ENCODE assay signal across 28 mouse cellular contexts in the genomic region with DNA sequence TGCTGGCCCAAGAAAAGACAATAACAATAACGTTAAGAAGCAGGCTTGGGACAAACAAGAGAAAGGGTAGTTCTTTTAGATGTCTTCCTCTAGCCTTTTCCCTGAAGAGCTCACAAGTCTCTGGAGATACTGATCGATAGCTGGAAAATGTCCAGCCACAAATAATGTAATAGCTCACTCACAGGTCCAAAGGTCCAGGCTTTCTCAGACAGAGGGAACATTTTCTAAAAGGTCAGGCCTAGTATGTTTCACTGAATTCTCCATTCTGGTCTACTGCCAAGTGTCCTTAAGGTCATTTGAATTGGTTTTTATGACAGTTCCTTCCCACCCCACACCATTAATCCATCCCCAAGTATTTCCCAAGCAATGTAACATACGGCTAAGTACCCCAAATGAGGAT. TPM values are rescaled to one million over a fixed set of nuclear protein-coding genes. Genes with fewer than 3 reads are reported as not detected.
A peak's percentile ranks its signal among the peaks of the same experiment; 100 is the strongest.
DNase-seq lines count a peak whose midpoint lies in the region; ATAC-seq and TF ChIP-seq lines count a peak whose summit lies in the region.
"Had no signal": no experiment of that assay in that cellular context is flagged by ENCODE, and none has a peak within 500 bp of the region (broad histone marks: within the 10 kb centered on the region; RNA-seq: fewer than 3 reads in every experiment).

No protein-coding gene starts in this region.

- no peaks in the 10 kb centered on the region for H3K27me3 ChIP-seq in kidney, postnatal 0 days (ENCODE audit: insufficient read depth, low read length)
- H3K27me3 ChIP-seq in liver, embryonic 16.5 days (ENCODE audit: control insufficient read depth, insufficient read depth, low read depth, low read length) = no peaks in the 10 kb centered on the region
- no peaks in the 10 kb centered on the region for H3K27me3 ChIP-seq in liver, embryonic 12.5 days (replicated peaks)
- no peaks in the 10 kb centered on the region for H3K27me3 ChIP-seq in liver, postnatal 0 days (ENCODE audit: insufficient read depth, low read length)
- no peaks in the 10 kb centered on the region for H3K27me3 ChIP-seq in heart, adult 2 months (ENCODE audit: control insufficient read depth, insufficient read depth, low read length)
- H3K27me3 ChIP-seq: forebrain, embryonic 15.5 days; heart, embryonic 15.5 days; midbrain, embryonic 15.5 days; neural tube, embryonic 15.5 days had no signal

- TF ChIP-seq CTCF in gastrocnemius, adult 2 months (IDR thresholded peaks at IDR 0.05) = no peak
- TF ChIP-seq CTCF in kidney, postnatal 0 days (IDR thresholded peaks at IDR 0.05; ENCODE audit: low read depth) = no peak
- no peak for TF ChIP-seq CTCF in liver, postnatal 0 days (IDR thresholded peaks at IDR 0.05; ENCODE audit: low read depth)
- TF ChIP-seq CTCF in heart, adult 2 months (IDR thresholded peaks at IDR 0.05) = no peak

- H3K9me3 ChIP-seq in kidney, postnatal 0 days (replicated peaks; ENCODE audit: low read length) = no peaks in the 10 kb centered on the region
- no peaks in the 10 kb centered on the region for H3K9me3 ChIP-seq in liver, embryonic 16.5 days (replicated peaks; ENCODE audit: control insufficient read depth, low read length)
- H3K9me3 ChIP-seq in liver, embryonic 12.5 days (replicated peaks) = no peaks in the 10 kb centered on the region
- H3K9me3 ChIP-seq in liver, postnatal 0 days (ENCODE audit: low read length) = no peaks in the 10 kb centered on the region
- H3K9me3 ChIP-seq: embryonic facial prominence, embryonic 13.5 days; forebrain, embryonic 10.5 days; forebrain, embryonic 15.5 days; G1E; heart, embryonic 10.5 days; heart, embryonic 15.5 days; limb, embryonic 12.5 days; midbrain, embryonic 10.5 days; midbrain, embryonic 15.5 days; neural tube, embryonic 15.5 days had no signal

- H3K4me1 ChIP-seq in kidney, postnatal 0 days (replicated peaks; ENCODE audit: insufficient read depth, low read length) = no peaks in the 10 kb centered on the region
- peaks cover 9% of the 10 kb centered on the region for H3K4me1 ChIP-seq in liver, embryonic 16.5 days (ENCODE audit: control insufficient read depth, low read depth, low read length)
- H3K4me1 ChIP-seq in liver, embryonic 12.5 days = peaks cover 13% of the 10 kb centered on the region; the same call in 1 of the 2 replicates
- peaks cover 24% of the 10 kb centered on the region for H3K4me1 ChIP-seq in liver, postnatal 0 days (ENCODE audit: insufficient read depth)
- peaks cover 17% of the 10 kb centered on the region for H3K4me1 ChIP-seq in heart, adult 2 months (ENCODE audit: control insufficient read depth, insufficient read depth, low read length)
- H3K4me1 ChIP-seq: embryonic facial prominence, embryonic 13.5 days; forebrain, embryonic 10.5 days; forebrain, embryonic 15.5 days; heart, embryonic 10.5 days; limb, embryonic 12.5 days; midbrain, embryonic 10.5 days; midbrain, embryonic 15.5 days; neural tube, embryonic 15.5 days had no signal

- ATAC-seq in kidney, postnatal 0 days (replicated peaks; ENCODE audit: low FRiP score, low read depth) = peak; percentile 25; the same call in 1 of the 2 replicates
- ATAC-seq in liver, embryonic 16.5 days (ENCODE audit: low read depth) = peak; percentile 72
- no peak for ATAC-seq in liver, embryonic 12.5 days
- ATAC-seq in liver, postnatal 0 days = peak; percentile 87
- ATAC-seq: forebrain, embryonic 15.5 days; hindbrain, embryonic 16.5 days; midbrain, embryonic 15.5 days had no signal

- peak overlapping the region; percentile 48 for H3K27ac ChIP-seq in gastrocnemius, adult 2 months
- no peak overlapping the region for H3K27ac ChIP-seq in kidney, postnatal 0 days
- peak overlapping the region; percentile 17; the same call in 1 of the 2 replicates for H3K27ac ChIP-seq in liver, embryonic 16.5 days (ENCODE audit: low read length)
- H3K27ac ChIP-seq in liver, embryonic 12.5 days = no peak overlapping the region
- H3K27ac ChIP-seq in liver, postnatal 0 days (ENCODE audit: low read depth) = peak overlapping the region; percentile 76
- H3K27ac ChIP-seq in heart, adult 2 months = no peak overlapping the region
- H3K27ac ChIP-seq: embryonic facial prominence, embryonic 13.5 days; forebrain, embryonic 10.5 days; forebrain, embryonic 15.5 days; heart, embryonic 10.5 days; heart, embryonic 15.5 days; left cerebral cortex, adult 2 months; limb, embryonic 12.5 days; liver, embryonic 14.5 days; midbrain, embryonic 10.5 days; midbrain, embryonic 15.5 days; neural tube, embryonic 15.5 days had no signal

- H3K4me3 ChIP-seq in gastrocnemius, adult 2 months = no peak overlapping the region
- H3K4me3 ChIP-seq in kidney, postnatal 0 days (replicated peaks; ENCODE audit: low read depth, low read length) = no peak overlapping the region
- H3K4me3 ChIP-seq in liver, embryonic 16.5 days (ENCODE audit: low read depth, low read length) = no peak overlapping the region
- H3K4me3 ChIP-seq in liver, embryonic 12.5 days = no peak overlapping the region
- no peak overlapping the region for H3K4me3 ChIP-seq in liver, postnatal 0 days (ENCODE audit: low read depth, low read length)
- H3K4me3 ChIP-seq in heart, adult 2 months = no peak overlapping the region
- H3K4me3 ChIP-seq: embryonic facial prominence, embryonic 13.5 days; forebrain, embryonic 10.5 days; forebrain, embryonic 15.5 days; heart, embryonic 10.5 days; heart, embryonic 15.5 days; left cerebral cortex, adult 2 months; limb, embryonic 12.5 days; midbrain, embryonic 10.5 days; midbrain, embryonic 15.5 days; neural tube, embryonic 15.5 days had no signal

- TF ChIP-seq POLR2A in heart, adult 2 months (IDR thresholded peaks at IDR 0.05; ENCODE audit: insufficient read depth, low read depth, low read length) = no peak

- H3K9ac ChIP-seq in kidney, postnatal 0 days (ENCODE audit: low read depth, low read length) = no peak overlapping the region
- no peak overlapping the region for H3K9ac ChIP-seq in liver, embryonic 16.5 days (ENCODE audit: low read depth, low read length)
- H3K9ac ChIP-seq in liver, embryonic 12.5 days = no peak overlapping the region
- H3K9ac ChIP-seq in liver, postnatal 0 days (replicated peaks) = no peak overlapping the region
- H3K9ac ChIP-seq in heart, adult 2 months (ENCODE audit: low read depth, low read length) = no peak overlapping the region
- H3K9ac ChIP-seq: embryonic facial prominence, embryonic 13.5 days; forebrain, embryonic 15.5 days; heart, embryonic 15.5 days; limb, embryonic 12.5 days; liver, embryonic 14.5 days; midbrain, embryonic 15.5 days; neural tube, embryonic 15.5 days had no signal

- H3K36me3 ChIP-seq in kidney, postnatal 0 days (ENCODE audit: insufficient read depth, low read length) = no peaks in the 10 kb centered on the region
- H3K36me3 ChIP-seq in liver, embryonic 16.5 days (ENCODE audit: control insufficient read depth, insufficient read depth) = no peaks in the 10 kb centered on the region
- H3K36me3 ChIP-seq in liver, embryonic 12.5 days = no peaks in the 10 kb centered on the region
- H3K36me3 ChIP-seq in liver, postnatal 0 days (replicated peaks; ENCODE audit: insufficient read depth, low read length) = peaks cover under 1% of the 10 kb centered on the region; the same call in 1 of the 2 replicates
- H3K36me3 ChIP-seq in heart, adult 2 months (ENCODE audit: control insufficient read depth, insufficient read depth, low read length) = peaks cover 15% of the 10 kb centered on the region
- H3K36me3 ChIP-seq: embryonic facial prominence, embryonic 13.5 days; forebrain, embryonic 10.5 days; forebrain, embryonic 15.5 days; G1E; heart, embryonic 10.5 days; heart, embryonic 15.5 days; limb, embryonic 12.5 days; midbrain, embryonic 10.5 days; midbrain, embryonic 15.5 days; neural tube, embryonic 15.5 days had no signal

- no peak for DNase-seq in gastrocnemius, adult 2 months
- DNase-seq in gastrocnemius, postnatal 36 days = no peak
- DNase-seq in kidney, postnatal 0 days (ENCODE audit: low spot score) = no peak
- no peak for DNase-seq in kidney, postnatal 25 days
- peak; percentile 29 for DNase-seq in liver, postnatal 0 days
- DNase-seq in heart, adult 2 months = no peak
- DNase-seq: adrenal gland, postnatal 14 days; cerebellum, adult 18-20 months; cerebellum, postnatal 10 days; lung, postnatal 14 days; right cerebral cortex, postnatal 25 days; spleen, adult 18-20 months; thymus, postnatal 14 days had no signal

- WGBS in kidney, postnatal 0 days = 48% methylated on average over 3 of the region's 3 CpGs
- WGBS in liver, embryonic 16.5 days (ENCODE audit: insufficient replicate concordance) = 52% methylated on average over 3 of the region's 3 CpGs
- WGBS in liver, embryonic 12.5 days (ENCODE audit: insufficient replicate concordance) = 64% methylated on average over 3 of the region's 3 CpGs
- 46% methylated on average over 3 of the region's 3 CpGs for WGBS in liver, postnatal 0 days (ENCODE audit: insufficient replicate concordance)
- WGBS in heart, adult 2 months = 60% methylated on average over 3 of the region's 3 CpGs

- no peak overlapping the region for H3K4me2 ChIP-seq in kidney, postnatal 0 days (ENCODE audit: low read length)
- no peak overlapping the region for H3K4me2 ChIP-seq in liver, embryonic 16.5 days (ENCODE audit: low read depth, low read length)
- no peak overlapping the region for H3K4me2 ChIP-seq in liver, embryonic 12.5 days
- no peak overlapping the region for H3K4me2 ChIP-seq in liver, postnatal 0 days (ENCODE audit: low read depth, low read length)
- H3K4me2 ChIP-seq: embryonic facial prominence, embryonic 13.5 days; forebrain, embryonic 15.5 days; heart, embryonic 15.5 days; limb, embryonic 12.5 days; midbrain, embryonic 15.5 days; neural tube, embryonic 15.5 days had no signal

- intact Hi-C loops in gastrocnemius, adult 2 months (cut with DNase I) = no loop called here
- intact Hi-C loops in gastrocnemius, postnatal 36 days (cut with DNase I) = no loop called here
- intact Hi-C loops in heart, adult 2 months (cut with DNase I) = no loop called here

- TF ChIP-seq EP300 in liver, postnatal 0 days (IDR thresholded peaks at IDR 0.05; ENCODE audit: low read depth) = peak; percentile 63
- no peak for TF ChIP-seq EP300 in heart, adult 2 months (IDR thresholded peaks at IDR 0.05; ENCODE audit: insufficient read depth, low read depth, low read length)

- peaks cover 6% of the 10 kb centered on the region; the same call in 1 of the 2 replicates for H3K79me2 ChIP-seq in heart, adult 2 months (replicated peaks; ENCODE audit: control insufficient read depth, insufficient read depth, low read length)

RNA-seq across cellular contexts. Expression of a gene that starts 7.9 kb away (rescaled TPM):
- total RNA-seq in gastrocnemius, adult 2 months (2021) = 10 to 100 TPM; 29.8 to 38.6 TPM
- 10 to 100 TPM; 16.5 to 27.2 TPM for total RNA-seq in gastrocnemius, postnatal 36 days (2021)
- 4.1 and 4.3 TPM in 2 replicates for polyA plus RNA-seq in kidney, postnatal 0 days (2015; fragmentation: Nextera tagmentation; extraction: Ambion mirVana)
- 7.3 and 8.8 TPM in 2 replicates for polyA plus RNA-seq in liver, embryonic 16.5 days (2015; fragmentation: Nextera tagmentation; extraction: Ambion mirVana)
- polyA plus RNA-seq in liver, embryonic 12.5 days (2016; fragmentation: Nextera tagmentation; extraction: Ambion mirVana) = 1.7 and 2.1 TPM in 2 replicates
- polyA plus RNA-seq in liver, postnatal 0 days (2015; fragmentation: Nextera tagmentation; extraction: Ambion mirVana) = 23.8 and 31.1 TPM in 2 replicates
- 10 to 100 TPM; 24.4 to 31.2 TPM for total RNA-seq in heart, adult 2 months (2021)
- 35.3 and 51.4 TPM in 2 replicates for polyA plus RNA-seq in heart, adult 2 months (2012; rRNA removed)
- polyA plus RNA-seq: G1E had no signal

Comparison
In these comparisons a context has a peak if more than half of its experiments do, and no peak if none do; other contexts are left out.
1. H3K27ac ChIP-seq: peak in gastrocnemius, adult 2 months (single experiment), liver, embryonic 16.5 days (single experiment) and liver, postnatal 0 days (single experiment); none in kidney, postnatal 0 days (single experiment), liver, embryonic 12.5 days (single experiment) and heart, adult 2 months (single experiment).